Mouse (Mus musculus) heart, postnatal 0 days (tissue): ENCODE data around the gene Zfp148. TPM values are rescaled to one million over a fixed set of nuclear protein-coding genes. Genes with fewer than 3 reads are reported as not detected.
"Not testable (repeated sequence)": the region's sequence is repeated elsewhere in the genome, so short reads cannot be mapped to it uniquely, and the experiment has no call there.

Source experiments
- ATAC-seq: fragments of 200-750 bp; cut with Nextera tagmentation; 2 replicates; pipeline ENCODE4 v1.8.0; 2017; ENCODE audit warnings: low read depth, moderate number of reproducible peaks, moderate library complexity; ENCODE audit not compliant: insufficient read depth
- DNase-seq: peaks from one replicate; pipeline ENCODE4 v3.0.0-alpha.2; 2016; ENCODE audit warnings: low spot score
- H3K27ac ChIP-seq: fragments of 300-500 bp; sonication (generic); 2 replicates; pipeline ENCODE4 v1.5.1; 2014; ENCODE audit warnings: low read depth, mild to moderate bottlenecking
- H3K27me3 ChIP-seq: fragments of 300-500 bp; sonication (generic); 2 replicates; pipeline ENCODE4 v1.6.1; 2014; ENCODE audit warnings: low read length, mixed read lengths; ENCODE audit not compliant: control insufficient read depth, insufficient read depth
- H3K36me3 ChIP-seq: fragments of 300-500 bp; sonication (generic); replicated peaks from 2 replicates; pipeline ENCODE4 v1.6.1; 2014; ENCODE audit warnings: low read length, mixed read lengths; ENCODE audit not compliant: control insufficient read depth, insufficient read depth
- H3K4me1 ChIP-seq: fragments of 300-500 bp; sonication (generic); 2 replicates; pipeline ENCODE4 v1.6.1; 2014; ENCODE audit warnings: antibody characterized with exemption; ENCODE audit not compliant: control insufficient read depth, insufficient read depth
- H3K4me2 ChIP-seq: fragments of 300-500 bp; sonication (generic); 2 replicates; pipeline ENCODE4 v1.6.1; 2014; ENCODE audit warnings: low read depth, mild to moderate bottlenecking, low read length, moderate library complexity
- H3K4me3 ChIP-seq: fragments of 300-500 bp; sonication (generic); 2 replicates; pipeline ENCODE4 v1.5.1; 2014; ENCODE audit warnings: low read depth, low read length
- H3K9ac ChIP-seq: fragments of 300-500 bp; sonication (generic); replicated peaks from 2 replicates; pipeline ENCODE4 v1.6.1; 2014; ENCODE audit warnings: low read depth, low read length, mixed read lengths
- H3K9me3 ChIP-seq: fragments of 300-500 bp; sonication (generic); replicated peaks from 2 replicates; pipeline ENCODE4 v1.6.1; 2016; ENCODE audit warnings: low read length; ENCODE audit not compliant: control insufficient read depth
- CTCF ChIP-seq: IDR thresholded peaks from 2 replicates; pipeline ENCODE4 v1.5.1; 2016; ENCODE audit warnings: antibody characterized with exemption, control low read depth, low read depth
- EP300 ChIP-seq: IDR thresholded peaks from 2 replicates; pipeline ENCODE4 v1.6.1; 2016; ENCODE audit warnings: antibody characterized with exemption, low read depth
- WGBS: fragments of 180-500 bp; shearing (Covaris S2); extraction: QIAGEN DNeasy Blood & Tissue Kit; methylation state at CpG from one replicate; pipeline ENCODE4 v1.1.7; 2014; 5-methylcytosine and 5-hydroxymethylcytosine counted together
- polyA plus RNA-seq: library from polyadenylated mRNA; unstranded; fragments of >200 nt; fragmentation: Nextera tagmentation; extraction: Ambion mirVana; gene quantifications from 2 replicates; pipeline ENCODE4 v1.2.1, GENCODE M21; 2015
- total RNA-seq: library from RNA; depleted of rRNA; stranded (reverse); fragments of >200 nt; gene quantifications from 2 replicates; pipeline ENCODE4 v1.2.3, GENCODE M21; 2014; ENCODE audit warnings: low replicate concordance

The Zfp148 gene
- total and polyA plus RNA-seq, 2 experiments from 2014 or later = 20.7 to 30.3 TPM

- peak overlapping the region; percentile 95 for H3K9ac ChIP-seq
- 1% methylated on average over 18 of the region's 18 CpGs for WGBS
- no peaks in the 10 kb centered on the region for H3K36me3 ChIP-seq
- no peak for DNase-seq
- peak overlapping the region; percentile 96 for H3K27ac ChIP-seq
- H3K4me1 ChIP-seq = peaks cover 14% of the 10 kb centered on the region
- no peaks in the 10 kb centered on the region for H3K27me3 ChIP-seq
- no peak for TF ChIP-seq CTCF
- peak overlapping the region; percentile 91 for H3K4me3 ChIP-seq
- peak overlapping the region; percentile 75 for H3K4me2 ChIP-seq
- no peaks in the 10 kb centered on the region for H3K9me3 ChIP-seq
- ATAC-seq = no peak
Measured at GRCm38 (mm10) chr16:33381614-33382245, 1.1 kb downstream of the Zfp148 start.

DNA sequence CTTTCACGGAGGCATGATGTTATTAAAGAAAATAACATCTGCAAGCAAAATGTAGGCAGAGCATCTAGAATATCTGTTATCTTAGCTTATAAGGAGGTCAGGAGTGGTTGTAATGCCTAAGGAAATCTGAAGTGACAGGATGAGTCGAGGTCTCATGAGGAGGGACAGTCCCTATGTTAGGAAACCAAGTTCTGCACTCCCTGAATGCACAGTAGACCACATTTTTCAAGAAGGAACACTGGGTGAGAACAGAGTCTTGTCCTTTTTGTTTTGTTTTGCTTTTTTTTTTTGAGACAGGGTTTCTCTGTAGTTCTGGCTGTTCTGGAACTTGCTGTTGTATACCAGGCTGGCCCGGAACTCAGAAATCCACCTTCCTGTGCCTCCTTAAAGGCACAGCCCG, 1.7 kb downstream of the Zfp148 start:
- TF ChIP-seq CTCF (no peak), EP300 (no peak)
- Histone ChIP-seq H3K9ac (peak overlapping the region; percentile 95), H3K27ac (peak overlapping the region; percentile 96), H3K4me2 (peak overlapping the region; percentile 75), H3K4me3 (peak overlapping the region; percentile 91), H3K36me3 (no peaks in the 10 kb centered on the region), H3K4me1 (peaks cover 14% of the 10 kb centered on the region), H3K27me3 (no peaks in the 10 kb centered on the region), H3K9me3 (no peaks in the 10 kb centered on the region)
- no peak for ATAC-seq
- 14% methylated on average over 4 of the region's 4 CpGs for WGBS
- DNase-seq = no peak

- H3K4me1 ChIP-seq = peaks cover 14% of the 10 kb centered on the region
- no peaks in the 10 kb centered on the region for H3K27me3 ChIP-seq
- no peak for TF ChIP-seq CTCF
- TF ChIP-seq EP300 = no peak
- H3K9ac ChIP-seq = no peak overlapping the region
- DNase-seq (no peak), ATAC-seq (no peak)
- no peaks in the 10 kb centered on the region for H3K9me3 ChIP-seq
- H3K4me2 ChIP-seq = no peak overlapping the region
- H3K4me3 ChIP-seq = no peak overlapping the region
- 91% methylated on average over 3 of the region's 3 CpGs for WGBS
- H3K36me3 ChIP-seq = no peaks in the 10 kb centered on the region
- H3K27ac ChIP-seq = no peak overlapping the region
Measured at GRCm38 (mm10) chr16:33383584-33383983, 2.9 kb downstream of the Zfp148 start.

DNA sequence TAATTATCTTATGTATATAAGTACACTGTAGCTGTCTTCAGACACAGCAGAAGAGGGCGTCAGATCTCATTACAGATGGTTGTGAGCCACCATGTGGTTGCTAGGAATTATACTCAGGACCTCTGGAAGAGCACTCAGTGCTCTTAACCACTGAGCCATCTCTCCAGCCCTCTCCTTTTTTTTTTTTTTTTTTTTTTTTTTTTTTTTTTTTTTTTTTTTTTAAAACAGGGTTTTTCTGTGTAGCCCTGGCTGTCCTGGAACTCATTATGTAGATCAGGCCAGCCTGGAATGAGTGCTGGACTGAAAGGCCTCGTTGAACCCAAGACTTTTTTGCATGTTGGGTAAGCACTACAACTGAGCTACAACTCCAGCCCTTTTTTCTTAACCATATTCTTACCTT, 3.4 kb downstream of the Zfp148 start:
- peaks cover 14% of the 10 kb centered on the region for H3K4me1 ChIP-seq
- not testable (repeated sequence) for H3K9ac ChIP-seq, H3K27ac ChIP-seq, DNase-seq, H3K4me2 ChIP-seq, H3K27me3 ChIP-seq, ATAC-seq, H3K9me3 ChIP-seq, H3K4me3 ChIP-seq, H3K36me3 ChIP-seq
- WGBS = 86% methylated on average over 2 of the region's 2 CpGs

GRCm38 (mm10) chr16:33387013-33387412, 6.4 kb downstream of the Zfp148 start:
- no peaks in the 10 kb centered on the region for H3K9me3 ChIP-seq
- H3K27me3 ChIP-seq = no peaks in the 10 kb centered on the region
- H3K4me3 ChIP-seq = no peak overlapping the region
- ATAC-seq (no peak), DNase-seq (no peak)
- H3K27ac ChIP-seq = no peak overlapping the region
- WGBS = 56% methylated on average over 2 of the region's 2 CpGs
- no peaks in the 10 kb centered on the region for H3K36me3 ChIP-seq
- H3K4me2 ChIP-seq = no peak overlapping the region
- H3K9ac ChIP-seq = no peak overlapping the region
- TF ChIP-seq CTCF = no peak
- TF ChIP-seq EP300 = no peak
- H3K4me1 ChIP-seq = peaks cover 6% of the 10 kb centered on the region; the same call in 1 of the 2 replicates

GRCm38 (mm10) chr16:33387420-33387819, 6.8 kb downstream of the Zfp148 start:
- 95% methylated on average over 2 of the region's 2 CpGs for WGBS
- TF ChIP-seq EP300 (no peak), CTCF (no peak)
- ATAC-seq = no peak

More at GRCm38 (mm10) chr16:33387420-33387819, 6.8 kb downstream of the Zfp148 start:
- H3K4me3 ChIP-seq = no peak overlapping the region
- H3K27ac ChIP-seq = no peak overlapping the region
- no peaks in the 10 kb centered on the region for H3K27me3 ChIP-seq
- no peaks in the 10 kb centered on the region for H3K9me3 ChIP-seq
- DNase-seq = no peak
- no peaks in the 10 kb centered on the region for H3K36me3 ChIP-seq
- H3K4me2 ChIP-seq = no peak overlapping the region
- H3K9ac ChIP-seq = no peak overlapping the region
- peaks cover 2% of the 10 kb centered on the region; the same call in 1 of the 2 replicates for H3K4me1 ChIP-seq
